Mouse (Mus musculus) CH12.LX (cell line): ENCODE measurements around the gene Cbx4. TPM values are rescaled to one million over a fixed set of nuclear protein-coding genes. Genes with fewer than 3 reads are reported as not detected.

Experiments used
- DNase-seq: peaks from one replicate; pipeline ENCODE4 v3.0.0-alpha.2; 2013; ENCODE audit errors: extremely low read depth
- H3K27ac ChIP-seq: 2 replicates; pipeline ENCODE4 v1.5.1; 2012; ENCODE audit warnings: low read depth, mild to moderate bottlenecking, control low read depth, moderate library complexity; ENCODE audit not compliant: insufficient read depth
- H3K27me3 ChIP-seq: replicated peaks from 2 replicates; pipeline ENCODE3; 2012; ENCODE audit warnings: inconsistent platforms
- H3K36me3 ChIP-seq, 2 experiments: replicated peaks in 1 of 2; 2 replicates each; pipeline versions ENCODE3 to v1.6.1; 2012; ENCODE audit warnings: inconsistent platforms in 1 of 2, low read length in 1 of 2, mild to moderate bottlenecking in 1 of 2, mixed read lengths in 1 of 2, moderate library complexity in 1 of 2; ENCODE audit not compliant: control insufficient read depth in 1 of 2, insufficient read depth in 1 of 2
- H3K4me1 ChIP-seq, 2 experiments: 2 replicates each; pipeline ENCODE4 v1.6.1; 2012; ENCODE audit warnings: inconsistent platforms in 1 of 2, moderate library complexity in 1 of 2; ENCODE audit not compliant: insufficient read depth in 2 of 2, control insufficient read depth in 1 of 2
- H3K4me2 ChIP-seq: 2 replicates; pipeline ENCODE4 v1.6.1; 2012; ENCODE audit warnings: low read depth, mild to moderate bottlenecking, control low read depth; ENCODE audit not compliant: poor library complexity, insufficient read depth, severe bottlenecking
- H3K4me3 ChIP-seq, 3 experiments: fragments of 150-350 bp in 1 of 3; sonication (generic) in 1 of 3; replicated peaks in 1 of 3; 2 replicates each; pipeline versions ENCODE3 to v1.5.1; 2011 to 2012; ENCODE audit warnings: low read depth in 2 of 3, low read length in 2 of 3, mild to moderate bottlenecking in 2 of 3, moderate library complexity in 2 of 3, control low read depth in 1 of 3, improper control_type of control experiment in 1 of 3, inconsistent platforms in 1 of 3, mixed read lengths in 1 of 3; ENCODE audit not compliant: poor library complexity in 1 of 3
- H3K79me2 ChIP-seq: replicated peaks from 2 replicates; pipeline ENCODE4 v1.6.1; 2012; ENCODE audit warnings: mild to moderate bottlenecking, moderate library complexity; ENCODE audit not compliant: control insufficient read depth, poor library complexity, insufficient read depth, severe bottlenecking; ENCODE audit errors: extremely low read depth
- H3K9ac ChIP-seq: 2 replicates; pipeline ENCODE4 v1.6.1; 2012; ENCODE audit warnings: low read depth, mild to moderate bottlenecking, control low read depth, moderate library complexity; ENCODE audit not compliant: insufficient read depth
- H3K9me3 ChIP-seq: replicated peaks from 2 replicates; pipeline ENCODE3; 2012; ENCODE audit warnings: low read length, inconsistent platforms, mixed read lengths
- CHD2 ChIP-seq: IDR thresholded peaks from 2 replicates; pipeline ENCODE4 v1.6.1; 2011; ENCODE audit warnings: low read length, improper control_type of control experiment
- ELF1 ChIP-seq: IDR thresholded peaks from 2 replicates; pipeline ENCODE4 v1.6.1; 2014; ENCODE audit warnings: low read depth, mild to moderate bottlenecking, inconsistent platforms, low read length, improper control_type of control experiment
- EP300 ChIP-seq: IDR thresholded peaks from 2 replicates; pipeline ENCODE4 v1.6.1; 2011; ENCODE audit warnings: low read length, improper control_type of control experiment
- JUND ChIP-seq: conservative IDR thresholded peaks from 2 replicates; pipeline ENCODE4 v1.6.1; 2011; ENCODE audit warnings: low read depth, low read length, improper control_type of control experiment
- MXI1 ChIP-seq: IDR thresholded peaks from 2 replicates; pipeline ENCODE4 v1.6.1; 2011; ENCODE audit warnings: mild to moderate bottlenecking, low read depth, low read length, improper control_type of control experiment
- MYC ChIP-seq: IDR thresholded peaks from 2 replicates; pipeline ENCODE4 v1.6.1; 2011; ENCODE audit warnings: low read depth, mild to moderate bottlenecking, improper control_type of control experiment, low read length
- NELFE ChIP-seq: IDR thresholded peaks from 2 replicates; pipeline ENCODE4 v1.6.1; 2011; ENCODE audit warnings: low read depth, low read length, improper control_type of control experiment
- PAX5 ChIP-seq: IDR thresholded peaks from 2 replicates; pipeline ENCODE4 v1.6.1; 2012; ENCODE audit warnings: low read length, inconsistent platforms, mixed read lengths
- RCOR1 ChIP-seq: conservative IDR thresholded peaks from 2 replicates; pipeline ENCODE4 v1.6.1; 2012; ENCODE audit warnings: low read depth, mild to moderate bottlenecking, inconsistent platforms, low read length, improper control_type of control experiment
- SIN3A ChIP-seq: IDR thresholded peaks from 2 replicates; pipeline ENCODE4 v1.6.1; 2012; ENCODE audit warnings: low read length, improper control_type of control experiment, inconsistent platforms
- SMC3 ChIP-seq: IDR thresholded peaks from 2 replicates; pipeline ENCODE4 v1.6.1; 2011; ENCODE audit warnings: low read depth, low read length, improper control_type of control experiment
- USF1 ChIP-seq: IDR thresholded peaks from 2 replicates; pipeline ENCODE4 v1.6.1; 2014; ENCODE audit warnings: low read depth, mild to moderate bottlenecking, inconsistent platforms, low read length, improper control_type of control experiment
- USF2 ChIP-seq: conservative IDR thresholded peaks from 2 replicates; pipeline ENCODE4 v1.6.1; 2011; ENCODE audit warnings: low read depth, low read length, improper control_type of control experiment
- ZC3H11A ChIP-seq: IDR thresholded peaks from 2 replicates; pipeline ENCODE4 v1.6.1; 2012; ENCODE audit warnings: low read depth, mild to moderate bottlenecking, inconsistent platforms, low read length, improper control_type of control experiment
- ZMIZ1 ChIP-seq: IDR thresholded peaks from 2 replicates; pipeline ENCODE4 v1.6.1; 2012; ENCODE audit warnings: low read depth, mild to moderate bottlenecking, inconsistent platforms, low read length, improper control_type of control experiment
- dilution Hi-C: fragments of 300-500 bp; cut with MboI; formaldehyde crosslinking; loops from 2 replicates; pipeline ENCODE4 v1.14.3; 2020; ENCODE audit warnings: low sequenced_read_pairs; ENCODE audit not compliant: extremely low pct_unique_long_range_greater_than_20kb, extremely low pct_ligation_motif_present
- in situ Hi-C: fragments of 300-500 bp; cut with MboI; formaldehyde crosslinking; loops from 3 replicates; pipeline ENCODE4 v1.14.3; 2019; ENCODE audit warnings: low sequenced_read_pairs, low pct_ligation_motif_present, low pct_unique_long_range_greater_than_20kb, mixed read lengths
- polyA plus RNA-seq: library from polyadenylated mRNA; unstranded; fragments of >175 nt; gene quantifications from 2 replicates; pipeline ENCODE4 v1.2.1, GENCODE M21; 2012; ENCODE audit warnings: low read depth; ENCODE audit not compliant: insufficient read length
- total RNA-seq, 2 experiments: library from RNA; depleted of rRNA; stranded (reverse); fragments of 300-350 nt in 1 of 2; fragments of >200 nt in 1 of 2; gene quantifications; 2 replicates each; pipeline ENCODE4 v1.2.3; 2012 to 2014

Cbx4 gene
- total and polyA plus RNA-seq, 3 experiments, result 15.0 to 40.4 (median 26.0) TPM

GRCm38 (mm10) chr11:119047261-119048132, 38.5 kb downstream of the Cbx4 start (continued):
- TF ChIP-seq JUND, result no peak
- TF ChIP-seq SIN3A, result 0 out of 2 replicates have a peak, but pooled peaks have one; percentile 12
- peak; percentile 22; the same call in 1 of the 2 replicates for TF ChIP-seq SMC3
- peak; percentile 23; the same call in 1 of the 2 replicates for TF ChIP-seq EP300
- no peak for TF ChIP-seq CHD2
- no peak for TF ChIP-seq USF1
- no peak for TF ChIP-seq ZMIZ1
- peak; percentile 42 for TF ChIP-seq ELF1
- no peak for TF ChIP-seq NELFE
- TF ChIP-seq MYC, result no peak
- TF ChIP-seq USF2, result no peak
- no peak for TF ChIP-seq ZC3H11A
- no peak for TF ChIP-seq PAX5

GRCm38 (mm10) chr11:119046601-119047245, 39.3 kb downstream of the Cbx4 start:
- Histone ChIP-seq H3K4me1 (peaks cover 10 to 59% of the 10 kb centered on the region in 2 experiments), H3K4me2 (peak overlapping the region; percentile 72), H3K79me2 (no peaks in the 10 kb centered on the region), H3K27ac (no peak overlapping the region), H3K9ac (peak overlapping the region; percentile 6; the same call in 1 of the 2 replicates), H3K9me3 (peaks cover 4% of the 10 kb centered on the region), H3K36me3 (no peaks in the 10 kb centered on the region), H3K27me3 (peaks cover 97% of the 10 kb centered on the region), H3K4me3 (peak overlapping the region in 2 of 3 experiments; percentile 46 to 51)
- dilution Hi-C loops, result no loop called here
- DNase-seq, result no peak
- TF ChIP-seq RCOR1 (no peak), MXI1 (0 out of 2 replicates have a peak, but pooled peaks have one; percentile 0)
- in situ Hi-C loops, result no loop called here
